Mouse (Mus musculus): ENCODE results near the gene Slc9a8. TPM values are rescaled to one million over a fixed set of nuclear protein-coding genes. Genes with fewer than 3 reads are reported as not detected.
A peak's percentile ranks its signal among the peaks of the same experiment; 100 is the strongest.

The Slc9a8 gene
- polyA plus RNA-seq, 1 experiment from 2014 or later = 22.1 TPM

GRCm38 (mm10) chr2:167417694-167418093 is 3.8 kb upstream of the Slc9a8 start:
- Histone ChIP-seq H3K36me3 (no peaks in the 10 kb centered on the region), H3K27me3 (no peaks in the 10 kb centered on the region), H3K4me3 (no peak overlapping the region), H3K4me1 (replicated peaks) (peaks cover 16% of the 10 kb centered on the region), H3K27ac (replicated peaks) (no peak overlapping the region), H3K4me2 (no peak overlapping the region), H3K9ac (no peak overlapping the region), H3K9me3 (no peaks in the 10 kb centered on the region)
- ATAC-seq (ENCODE audit: low read depth) = no peak
- 45% methylated on average over 4 of the region's 4 CpGs for WGBS

GRCm38 (mm10) chr2:167419204-167419603 is 2.3 kb upstream of the Slc9a8 start:
- Histone ChIP-seq H3K9ac (no peak overlapping the region), H3K4me3 (no peak overlapping the region), H3K9me3 (no peaks in the 10 kb centered on the region), H3K4me1 (replicated peaks) (peaks cover 25% of the 10 kb centered on the region), H3K27ac (replicated peaks) (no peak overlapping the region), H3K27me3 (no peaks in the 10 kb centered on the region), H3K36me3 (peaks cover 5% of the 10 kb centered on the region), H3K4me2 (no peak overlapping the region)
- 39% methylated on average over 1 of the region's 1 CpGs for WGBS
- ATAC-seq (ENCODE audit: low read depth) = no peak

DNA sequence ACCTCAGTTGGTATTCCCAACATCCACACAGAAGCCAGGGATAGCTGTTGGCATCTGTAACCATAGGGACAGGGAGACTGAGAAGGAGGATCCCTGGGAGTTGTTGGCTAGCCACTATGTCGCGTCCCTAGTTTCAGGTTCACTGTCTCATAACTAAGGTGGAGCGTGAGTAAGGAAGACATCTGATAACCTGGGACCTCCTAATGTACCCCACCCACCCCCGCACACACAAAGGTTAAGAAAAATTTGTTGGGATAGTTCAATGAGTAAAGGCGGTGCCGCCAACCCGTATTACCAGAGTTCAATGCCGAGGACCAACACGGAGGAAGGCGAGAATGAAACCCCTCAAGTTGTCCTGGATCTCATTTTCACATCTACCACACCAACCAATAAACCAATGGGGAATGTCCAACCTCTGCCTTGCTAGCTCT is 686 bp upstream of the Slc9a8 start:
- Histone ChIP-seq H3K4me2 (peak overlapping the region; percentile 82), H3K4me1 (replicated peaks) (peaks cover 25% of the 10 kb centered on the region), H3K9me3 (no peaks in the 10 kb centered on the region), H3K9ac (peak overlapping the region; percentile 79), H3K36me3 (peaks cover 22% of the 10 kb centered on the region), H3K4me3 (peak overlapping the region; percentile 50), H3K27me3 (no peaks in the 10 kb centered on the region), H3K27ac (replicated peaks) (peak overlapping the region; percentile 96)
- 28% methylated on average over 10 of the region's 10 CpGs for WGBS
- no peak for ATAC-seq (ENCODE audit: low read depth)

GRCm38 (mm10) chr2:167422150-167422470 is 598 bp downstream of the Slc9a8 start:
- Histone ChIP-seq H3K27me3 (no peaks in the 10 kb centered on the region), H3K4me2 (peak overlapping the region; percentile 82), H3K9me3 (no peaks in the 10 kb centered on the region), H3K27ac (replicated peaks) (peak overlapping the region; percentile 96), H3K9ac (peak overlapping the region; percentile 79), H3K36me3 (peaks cover 35% of the 10 kb centered on the region), H3K4me3 (peak overlapping the region; percentile 50), H3K4me1 (replicated peaks) (peaks cover 25% of the 10 kb centered on the region)
- 6% methylated on average over 11 of the region's 11 CpGs for WGBS
- ATAC-seq (ENCODE audit: low read depth) = no peak; the same call in 1 of the 2 replicates

DNA sequence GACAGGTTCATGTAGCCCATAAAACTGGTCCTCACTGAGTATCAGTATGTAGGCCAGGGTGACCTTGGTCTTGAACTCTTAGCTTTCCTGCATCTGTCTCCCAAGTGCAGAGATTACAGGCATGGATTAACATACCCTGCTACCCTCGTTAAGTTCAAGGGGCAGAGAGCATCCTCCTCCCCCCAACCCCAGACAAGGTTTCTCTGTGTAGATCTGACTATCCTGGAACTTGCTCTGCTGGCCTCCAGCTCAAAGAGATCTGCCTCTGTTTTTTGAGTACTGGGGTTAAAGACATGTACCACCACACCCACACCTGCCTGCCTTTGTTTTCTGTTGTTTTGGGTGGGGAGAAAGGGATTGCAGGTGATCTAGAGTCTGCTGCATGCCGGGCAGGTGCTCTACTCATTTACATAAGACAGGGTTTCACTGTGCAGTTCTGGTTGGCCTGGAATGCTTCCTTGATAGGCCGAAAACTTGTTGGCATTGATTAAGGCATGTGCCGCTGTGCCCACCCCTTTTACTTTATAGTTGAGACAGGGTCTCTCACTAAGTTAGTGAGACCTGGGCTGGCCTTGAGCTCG is 1.6 kb downstream of the Slc9a8 start:
- Histone ChIP-seq H3K9ac (peak overlapping the region; percentile 79), H3K4me1 (replicated peaks) (peaks cover 25% of the 10 kb centered on the region), H3K4me3 (no peak overlapping the region; the same call in 1 of the 2 replicates), H3K4me2 (peak overlapping the region; percentile 82), H3K36me3 (peaks cover 44% of the 10 kb centered on the region), H3K9me3 (no peaks in the 10 kb centered on the region), H3K27me3 (no peaks in the 10 kb centered on the region), H3K27ac (replicated peaks) (peak overlapping the region; percentile 96)
- ATAC-seq (ENCODE audit: low read depth) = no peak
- WGBS = 95% methylated on average over 5 of the region's 5 CpGs

DNA sequence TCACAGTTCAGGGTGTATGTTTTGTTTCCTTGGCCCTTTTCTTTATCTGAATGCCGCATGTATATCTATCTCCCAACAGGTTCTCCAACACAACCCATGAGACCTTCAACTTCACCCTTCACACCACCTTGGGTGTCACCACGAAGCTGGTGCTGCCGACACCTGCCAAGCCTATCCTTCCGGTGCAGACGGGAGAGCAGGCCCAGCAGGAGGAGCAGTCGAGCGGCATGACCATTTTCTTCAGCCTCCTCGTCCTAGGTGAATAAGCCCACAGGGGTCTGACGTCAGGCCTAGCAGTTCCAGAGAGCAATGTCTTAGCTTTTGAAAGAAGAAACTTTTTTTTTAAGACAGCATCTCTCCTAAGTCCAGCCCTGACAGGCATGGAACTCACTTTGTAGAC is 2.5 kb downstream of the Slc9a8 start:
- 82% methylated on average over 9 of the region's 9 CpGs for WGBS
- no peaks in the 10 kb centered on the region for H3K27me3 ChIP-seq
- H3K4me1 ChIP-seq (replicated peaks) = peaks cover 25% of the 10 kb centered on the region
- no peak overlapping the region for H3K4me2 ChIP-seq
- H3K36me3 ChIP-seq = peaks cover 49% of the 10 kb centered on the region
- H3K4me3 ChIP-seq = no peak overlapping the region
- ATAC-seq (ENCODE audit: low read depth) = no peak
- H3K27ac ChIP-seq (replicated peaks) = no peak overlapping the region
- no peaks in the 10 kb centered on the region for H3K9me3 ChIP-seq
- no peak overlapping the region for H3K9ac ChIP-seq

GRCm38 (mm10) chr2:167424516-167424915 is 3.0 kb downstream of the Slc9a8 start:
- no peaks in the 10 kb centered on the region for H3K9me3 ChIP-seq
- H3K9ac ChIP-seq = no peak overlapping the region
- ATAC-seq (ENCODE audit: low read depth) = no peak
- no peak overlapping the region for H3K4me3 ChIP-seq
- WGBS = 96% methylated on average over 3 of the region's 3 CpGs
- no peak overlapping the region for H3K4me2 ChIP-seq
- no peaks in the 10 kb centered on the region for H3K27me3 ChIP-seq
- H3K36me3 ChIP-seq = peaks cover 53% of the 10 kb centered on the region
- peaks cover 25% of the 10 kb centered on the region for H3K4me1 ChIP-seq (replicated peaks)
- H3K27ac ChIP-seq (replicated peaks) = no peak overlapping the region

DNA sequence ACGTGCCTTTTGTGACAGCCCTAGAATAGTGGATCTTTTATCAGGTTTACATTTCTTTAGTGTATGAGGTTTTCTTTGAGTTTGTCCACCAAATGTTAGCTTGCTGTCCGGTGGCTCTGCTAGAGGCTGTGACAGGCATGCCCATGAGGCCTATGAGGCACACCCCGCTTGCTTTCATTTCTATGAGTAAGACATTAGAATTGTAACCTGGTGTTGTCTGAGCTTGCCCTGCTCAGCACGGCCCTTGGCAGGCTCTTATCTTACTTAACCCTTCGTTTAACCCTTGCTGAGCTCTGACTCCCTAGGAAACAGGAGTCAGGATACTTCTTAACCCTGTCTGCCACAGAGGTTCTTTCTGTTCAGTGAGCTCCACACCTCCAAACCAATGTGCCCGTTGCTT is 3.9 kb downstream of the Slc9a8 start:
- H3K27ac ChIP-seq (replicated peaks) = no peak overlapping the region
- H3K9ac ChIP-seq = no peak overlapping the region
- 87% methylated on average over 6 of the region's 6 CpGs for WGBS
- H3K4me2 ChIP-seq = no peak overlapping the region
- H3K27me3 ChIP-seq = no peaks in the 10 kb centered on the region
- no peak for ATAC-seq (ENCODE audit: low read depth)
- H3K36me3 ChIP-seq = peaks cover 56% of the 10 kb centered on the region
- peaks cover 21% of the 10 kb centered on the region for H3K4me1 ChIP-seq (replicated peaks)
- no peak overlapping the region for H3K4me3 ChIP-seq
- no peaks in the 10 kb centered on the region for H3K9me3 ChIP-seq

GRCm38 (mm10) chr2:167429596-167429995 is 8.1 kb downstream of the Slc9a8 start:
- 96% methylated on average over 5 of the region's 5 CpGs for WGBS
- Histone ChIP-seq H3K27ac (replicated peaks) (no peak overlapping the region), H3K4me2 (no peak overlapping the region), H3K9me3 (no peaks in the 10 kb centered on the region), H3K4me1 (replicated peaks) (no peaks in the 10 kb centered on the region), H3K9ac (no peak overlapping the region), H3K4me3 (no peak overlapping the region), H3K27me3 (no peaks in the 10 kb centered on the region), H3K36me3 (peaks cover 61% of the 10 kb centered on the region)
- no peak for ATAC-seq (ENCODE audit: low read depth)

DNA sequence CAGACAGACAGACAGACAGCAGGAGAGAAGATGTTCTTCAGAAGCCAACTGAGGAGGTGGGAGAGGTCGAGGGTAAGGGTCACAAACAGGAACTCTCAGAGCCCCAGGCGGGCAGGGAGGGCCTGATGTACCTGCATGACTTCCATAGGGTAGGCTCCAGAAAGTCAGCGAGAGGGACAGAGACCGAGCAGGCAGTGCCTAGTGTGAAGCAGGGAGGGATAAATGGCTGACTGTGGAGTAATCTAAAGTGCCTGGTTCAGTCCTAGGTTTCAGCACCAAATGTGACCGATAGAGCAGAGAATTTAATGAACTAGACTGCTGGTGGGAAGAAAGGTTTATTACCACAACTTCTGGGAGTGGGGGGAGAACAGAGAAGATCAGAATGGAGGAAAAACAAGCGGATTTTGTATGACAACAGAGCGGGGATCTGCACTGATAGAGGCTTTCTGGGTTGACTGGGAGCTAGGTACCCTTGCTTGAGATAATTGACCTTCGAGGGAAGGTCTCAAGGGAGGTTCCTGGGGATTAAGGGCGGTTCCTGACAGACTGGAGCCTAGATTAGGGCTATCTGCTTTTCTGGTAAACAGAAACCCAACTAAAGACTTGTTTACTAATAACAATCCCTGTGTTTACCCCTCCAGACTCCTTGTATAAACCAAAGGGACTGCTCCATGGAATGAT is 9.4 kb downstream of the Slc9a8 start:
- H3K4me2 ChIP-seq = no peak overlapping the region
- no peaks in the 10 kb centered on the region for H3K27me3 ChIP-seq
- no peaks in the 10 kb centered on the region for H3K9me3 ChIP-seq
- 72% methylated on average over 9 of the region's 9 CpGs for WGBS
- H3K9ac ChIP-seq = no peak overlapping the region
- no peak overlapping the region for H3K4me3 ChIP-seq
- H3K36me3 ChIP-seq = peaks cover 61% of the 10 kb centered on the region
- H3K27ac ChIP-seq (replicated peaks) = no peak overlapping the region
- no peak for ATAC-seq (ENCODE audit: low read depth)
- no peaks in the 10 kb centered on the region for H3K4me1 ChIP-seq (replicated peaks)

DNA sequence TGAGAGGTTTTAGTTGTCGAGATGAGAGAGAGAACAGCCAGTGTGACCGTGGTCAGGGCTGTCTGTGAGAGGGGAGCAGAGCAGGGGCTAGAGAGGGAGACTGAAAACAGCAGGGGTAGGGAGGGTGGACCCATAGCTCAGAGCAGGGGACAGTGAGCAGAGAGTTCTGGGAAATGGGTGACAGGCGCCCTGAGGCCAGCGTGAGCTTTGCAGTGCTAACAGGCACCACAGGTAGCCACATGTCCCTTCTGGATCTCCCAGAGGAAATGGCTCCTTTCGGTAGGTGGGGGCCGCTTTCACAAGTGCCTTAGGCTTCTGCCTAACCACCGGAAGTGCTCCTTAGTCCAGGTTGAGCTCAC is 9.9 kb downstream of the Slc9a8 start:
- H3K9me3 ChIP-seq = no peaks in the 10 kb centered on the region
- H3K4me1 ChIP-seq (replicated peaks) = no peaks in the 10 kb centered on the region
- no peaks in the 10 kb centered on the region for H3K27me3 ChIP-seq
- WGBS = 86% methylated on average over 7 of the region's 7 CpGs
- H3K4me2 ChIP-seq = no peak overlapping the region
- ATAC-seq (ENCODE audit: low read depth) = no peak
- peaks cover 56% of the 10 kb centered on the region for H3K36me3 ChIP-seq
- no peak overlapping the region for H3K4me3 ChIP-seq
- no peak overlapping the region for H3K27ac ChIP-seq (replicated peaks)
- no peak overlapping the region for H3K9ac ChIP-seq

GRCm38 (mm10) chr2:167434570-167434969 is 13.1 kb downstream of the Slc9a8 start:
- Histone ChIP-seq H3K27ac (replicated peaks) (no peak overlapping the region), H3K27me3 (no peaks in the 10 kb centered on the region), H3K4me3 (no peak overlapping the region), H3K9ac (no peak overlapping the region), H3K9me3 (no peaks in the 10 kb centered on the region), H3K4me1 (replicated peaks) (no peaks in the 10 kb centered on the region), H3K36me3 (peaks cover 53% of the 10 kb centered on the region), H3K4me2 (no peak overlapping the region)
- WGBS = 89% methylated on average over 6 of the region's 6 CpGs
- ATAC-seq (ENCODE audit: low read depth) = no peak

- Histone ChIP-seq H3K4me2 (no peak overlapping the region), H3K9me3 (no peaks in the 10 kb centered on the region), H3K4me1 (replicated peaks) (no peaks in the 10 kb centered on the region), H3K36me3 (peaks cover 60% of the 10 kb centered on the region), H3K27me3 (no peaks in the 10 kb centered on the region), H3K9ac (no peak overlapping the region), H3K4me3 (no peak overlapping the region), H3K27ac (replicated peaks) (no peak overlapping the region)
- WGBS = 96% methylated on average over 2 of the region's 2 CpGs
- no peak for ATAC-seq (ENCODE audit: low read depth)
Measured at GRCm38 (mm10) chr2:167435631-167436030, 14.1 kb downstream of the Slc9a8 start.
